Mouse (Mus musculus) bone marrow macrophage, adult 2 months (primary cell): ENCODE measurements around the gene Raver2. TPM values are rescaled to one million over a fixed set of nuclear protein-coding genes. Genes with fewer than 3 reads are reported as not detected.

ENCODE experiments used
- H3K27ac ChIP-seq: 2 replicates; pipeline ENCODE4 v1.5.1; 2012; ENCODE audit warnings: low read depth, low read length; ENCODE audit not compliant: insufficient read depth
- H3K4me1 ChIP-seq: 2 replicates; pipeline ENCODE4 v1.6.1; 2012; ENCODE audit warnings: low read length; ENCODE audit not compliant: control insufficient read depth, insufficient read depth
- H3K4me3 ChIP-seq: 2 replicates; pipeline ENCODE4 v1.5.1; 2012; ENCODE audit warnings: mild to moderate bottlenecking, low read length, moderate library complexity; ENCODE audit not compliant: insufficient read depth
- CTCF ChIP-seq: IDR thresholded peaks from 2 replicates; pipeline ENCODE4 v1.5.1; 2012; ENCODE audit warnings: low read depth, mild to moderate bottlenecking, low read length, moderate library complexity
- POLR2A ChIP-seq: IDR thresholded peaks from 2 replicates; pipeline ENCODE4 v1.6.1; 2012; ENCODE audit warnings: mild to moderate bottlenecking, low read depth, low read length, borderline replicate concordance
- polyA plus RNA-seq: library from polyadenylated mRNA; stranded (reverse); fragments of >200 nt; gene quantifications from 2 replicates; pipeline ENCODE4 v1.2.4, GENCODE M21; 2012; ENCODE audit not compliant: missing spikeins, insufficient read depth, insufficient read length

Gene Raver2
- polyA plus RNA-seq, 1 experiment: not detected

DNA sequence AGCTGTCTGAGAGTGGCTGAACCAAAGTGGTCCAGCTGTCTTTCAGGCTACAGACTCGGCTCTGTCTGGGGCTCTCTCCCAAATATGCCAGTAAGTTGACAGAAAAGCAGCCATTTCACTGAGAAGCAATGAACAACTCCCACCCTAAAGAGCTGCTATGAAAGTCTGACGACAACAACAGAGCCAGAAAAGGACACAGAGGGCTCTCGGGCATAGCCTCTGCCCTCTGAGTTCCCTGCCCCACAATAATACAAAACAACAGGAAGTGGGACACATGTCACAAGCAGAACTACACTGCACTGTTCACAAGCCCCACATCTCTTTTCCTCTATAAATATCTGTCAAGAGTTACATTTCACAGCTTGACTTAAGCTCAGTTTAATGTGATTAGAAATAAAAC, 116.4 kb downstream of the Raver2 start:
- TF ChIP-seq POLR2A: no peak
- no peak for TF ChIP-seq CTCF
- H3K4me1 ChIP-seq: peaks cover 38% of the 10 kb centered on the region
- H3K27ac ChIP-seq: peak overlapping the region; percentile 79
- H3K4me3 ChIP-seq: no peak overlapping the region

DNA sequence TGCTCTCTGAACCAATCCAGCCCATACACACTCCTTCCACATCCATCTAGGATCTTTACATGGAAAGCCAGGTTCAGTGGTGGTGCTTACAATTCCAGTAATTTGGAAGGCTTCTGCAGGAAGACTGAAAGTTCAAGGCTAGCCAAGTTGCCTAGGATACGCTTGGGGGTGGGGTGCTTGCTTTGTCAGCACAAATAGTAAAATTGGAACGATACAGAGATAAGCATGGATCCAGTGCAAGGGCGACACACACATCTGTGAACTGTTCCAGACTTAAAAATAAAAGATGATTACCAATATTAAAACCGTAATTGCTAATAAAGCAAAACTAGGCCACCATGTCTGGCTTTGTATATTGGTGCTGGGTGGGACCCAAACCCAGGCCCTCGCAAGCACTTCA, 117.8 kb downstream of the Raver2 start:
- Histone ChIP-seq H3K4me1 (peaks cover 38% of the 10 kb centered on the region), H3K27ac (no peak overlapping the region), H3K4me3 (no peak overlapping the region)
- TF ChIP-seq CTCF (no peak), POLR2A (no peak)

DNA sequence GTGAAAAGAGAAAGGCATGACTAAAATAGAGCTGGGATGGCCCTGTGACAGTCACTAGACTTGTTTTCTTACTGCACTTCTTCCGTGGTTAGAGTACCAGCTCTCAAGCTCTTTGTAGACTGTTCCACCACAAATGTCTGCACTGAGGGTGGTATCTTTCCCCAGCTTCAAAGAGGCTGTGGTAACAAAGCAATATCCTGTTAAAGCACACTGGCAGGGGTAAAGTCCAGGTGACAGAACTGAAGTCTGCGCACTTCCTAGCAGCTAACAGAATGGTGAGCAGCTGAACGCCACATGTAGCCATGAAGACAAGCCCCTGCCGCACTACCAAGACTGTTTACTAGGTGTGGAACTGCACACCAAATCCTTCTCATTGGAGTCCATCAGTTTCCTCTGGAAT, 118.6 kb downstream of the Raver2 start:
- no peak overlapping the region for H3K27ac ChIP-seq
- peaks cover 36% of the 10 kb centered on the region for H3K4me1 ChIP-seq
- no peak for TF ChIP-seq POLR2A
- TF ChIP-seq CTCF: no peak
- no peak overlapping the region for H3K4me3 ChIP-seq

DNA sequence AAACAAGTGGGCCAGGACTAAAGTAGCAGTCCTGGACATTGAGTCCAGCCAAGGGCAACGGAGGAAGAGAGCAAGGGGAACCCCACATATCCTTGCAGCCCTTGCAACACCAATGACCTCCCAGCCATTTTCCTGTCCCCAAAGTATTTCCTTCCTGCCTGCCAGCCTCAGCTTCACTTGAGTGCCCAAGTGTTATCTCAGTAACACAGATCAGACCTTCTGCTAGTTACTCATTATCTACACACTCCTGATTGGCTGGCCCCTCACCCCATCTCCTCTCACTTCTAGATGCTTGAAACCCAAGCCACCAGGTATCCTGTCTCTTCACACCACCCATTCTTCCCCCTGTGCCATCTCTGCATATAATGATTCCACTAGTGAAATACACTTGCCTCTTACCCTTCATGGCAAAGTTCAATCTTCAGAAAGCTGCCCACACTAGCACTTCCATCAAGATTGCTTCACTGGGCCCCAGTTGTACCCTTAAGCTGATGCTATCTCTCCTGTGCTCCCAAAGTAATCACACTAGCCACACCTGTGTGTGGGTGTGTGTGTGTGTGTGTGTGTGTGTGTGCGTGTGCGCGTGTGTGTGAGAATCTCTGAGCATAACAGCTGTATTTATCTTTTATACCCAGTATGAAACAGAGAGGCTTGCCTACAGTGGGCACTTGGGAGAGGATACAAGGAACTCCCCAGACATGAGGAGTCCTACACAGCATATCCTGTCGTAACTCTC, 123.6 kb downstream of the Raver2 start:
- Histone ChIP-seq H3K4me1 (peaks cover 14% of the 10 kb centered on the region), H3K27ac (no peak overlapping the region)

DNA sequence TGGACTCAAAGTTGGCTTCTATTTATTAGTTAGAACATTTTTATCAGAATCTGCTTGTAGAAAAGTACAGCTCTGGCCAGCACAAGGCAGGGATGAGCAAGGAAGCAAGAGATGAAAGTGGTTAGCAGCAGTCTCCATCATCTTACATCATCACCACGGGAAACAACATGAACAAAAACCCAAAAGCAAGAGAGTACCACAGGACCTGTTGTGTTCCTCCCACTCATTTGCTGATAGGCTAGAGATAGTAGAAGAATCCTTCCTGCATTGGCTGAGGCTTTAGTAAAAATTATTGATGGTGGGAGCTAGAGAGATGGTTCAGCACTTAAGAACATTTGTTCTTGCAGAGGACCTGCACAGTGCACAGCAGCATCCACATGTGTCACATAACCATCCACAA, 125.4 kb downstream of the Raver2 start:
- H3K27ac ChIP-seq: no peak overlapping the region
- no peak overlapping the region for H3K4me3 ChIP-seq
- TF ChIP-seq POLR2A (no peak), CTCF (no peak)
- peaks cover 27% of the 10 kb centered on the region for H3K4me1 ChIP-seq

More for the DNA sequence above, 123.6 kb downstream of the Raver2 start:
- no peak overlapping the region for H3K4me3 ChIP-seq
- no peak for TF ChIP-seq CTCF

DNA sequence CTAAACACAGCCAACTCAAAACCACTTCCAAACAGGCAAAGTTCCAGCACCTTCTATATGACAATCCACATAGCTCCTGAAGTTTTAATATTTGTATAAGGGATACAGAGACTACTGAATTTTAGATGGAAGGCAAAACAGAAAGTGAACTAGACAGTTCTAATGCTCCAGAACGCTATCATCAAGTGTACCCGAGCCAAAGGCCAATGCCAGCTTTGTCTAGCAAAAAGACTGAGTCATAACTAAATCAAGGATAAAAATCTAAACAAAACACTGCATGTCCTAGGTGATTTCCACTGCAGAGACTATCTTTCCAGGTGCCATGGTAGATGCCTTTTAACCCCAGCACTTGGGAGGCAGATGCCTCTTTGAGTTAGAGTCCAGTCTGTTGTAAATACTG, 127.6 kb downstream of the Raver2 start:
- Histone ChIP-seq H3K27ac (no peak overlapping the region), H3K4me3 (no peak overlapping the region), H3K4me1 (peaks cover 30% of the 10 kb centered on the region)
- TF ChIP-seq CTCF: no peak

DNA sequence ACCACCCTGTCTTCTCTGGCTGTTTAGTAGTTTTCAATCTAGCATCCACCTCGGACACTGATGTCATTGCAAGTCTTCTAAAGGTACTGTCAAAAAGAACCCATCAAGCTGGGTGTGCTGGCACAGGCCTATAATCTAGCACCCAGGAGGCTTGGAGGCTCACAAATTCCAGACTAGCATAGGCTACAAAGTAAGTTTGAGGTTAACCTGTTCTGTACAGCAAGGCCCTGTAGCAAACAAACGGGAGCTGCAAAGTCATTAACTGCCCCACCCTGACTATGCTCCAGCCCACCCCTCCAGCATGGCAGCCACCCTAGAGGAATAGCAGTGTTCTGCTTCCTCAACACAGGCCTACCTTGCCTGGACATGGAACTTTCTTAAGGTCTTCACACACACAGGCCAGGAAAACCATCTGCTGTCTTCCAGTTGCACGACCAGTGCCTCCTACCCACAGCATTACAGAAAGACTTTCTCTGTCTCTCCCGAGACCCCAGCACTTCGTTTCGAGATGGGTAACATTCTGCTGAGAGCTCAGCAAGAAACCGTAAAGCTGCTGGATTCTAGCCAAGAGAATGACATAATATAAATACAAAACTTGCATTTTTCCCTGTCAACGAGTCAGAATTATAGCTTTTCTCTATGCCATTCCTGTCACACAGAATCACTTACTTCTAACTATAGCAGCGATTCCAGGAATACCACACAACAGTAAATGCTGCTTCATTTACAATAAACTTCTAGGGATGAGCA, 128.8 kb downstream of the Raver2 start:
- H3K4me1 ChIP-seq: peaks cover 28% of the 10 kb centered on the region

DNA sequence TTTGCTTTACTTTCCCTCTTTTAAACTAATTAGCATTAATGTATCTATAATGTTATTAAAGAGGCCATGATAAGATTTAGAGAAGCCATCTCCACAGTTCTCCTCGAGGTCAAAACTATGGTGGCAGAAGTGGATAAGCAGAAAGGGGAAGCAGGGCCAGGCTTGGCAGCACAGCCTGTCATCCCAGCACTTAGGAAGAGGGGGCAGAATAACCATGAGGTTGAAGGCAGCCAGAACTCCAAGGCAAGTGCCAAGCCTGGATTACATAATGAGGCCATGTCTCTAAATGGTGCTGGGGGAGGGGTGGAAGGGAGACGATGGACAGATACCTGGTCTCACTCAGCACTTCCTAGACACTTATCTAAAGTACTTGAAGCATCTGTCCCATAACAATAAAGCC, 129.6 kb downstream of the Raver2 start:
- Histone ChIP-seq H3K27ac (no peak overlapping the region), H3K4me3 (no peak overlapping the region), H3K4me1 (peaks cover 32% of the 10 kb centered on the region)
- TF ChIP-seq CTCF: no peak
- no peak for TF ChIP-seq POLR2A

More for the DNA sequence above, 128.8 kb downstream of the Raver2 start:
- H3K4me3 ChIP-seq: no peak overlapping the region
- TF ChIP-seq CTCF (no peak), POLR2A (no peak)
- H3K27ac ChIP-seq: no peak overlapping the region

DNA sequence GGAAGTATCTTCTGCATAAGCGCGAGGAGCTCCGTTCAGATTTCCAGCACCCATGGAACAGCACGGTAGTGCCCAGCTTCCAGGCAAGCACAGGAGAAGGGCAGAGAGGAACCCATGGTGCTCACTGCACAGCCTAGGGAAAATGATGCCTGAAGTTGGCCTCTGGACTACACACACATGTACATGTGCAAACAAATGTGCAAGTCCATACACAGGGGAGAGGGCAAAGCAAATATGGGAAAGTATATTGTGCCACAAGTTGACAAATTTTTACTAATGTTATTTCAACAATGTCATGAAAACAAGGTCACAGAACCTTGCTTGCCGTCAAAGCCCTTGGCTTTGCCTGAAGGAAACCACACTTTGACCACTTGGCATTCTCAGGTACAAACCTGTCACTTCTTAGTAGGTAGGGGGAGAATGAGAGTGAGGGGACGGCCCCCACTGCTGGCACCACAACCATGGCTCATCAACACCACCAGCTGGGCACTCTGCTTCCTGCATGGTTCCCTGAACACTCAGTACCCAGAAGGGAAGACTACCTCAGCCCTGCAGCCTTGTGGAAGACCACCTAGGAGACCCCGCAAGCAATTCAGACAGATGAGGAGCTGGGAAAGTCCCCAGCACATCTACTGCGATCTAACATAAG, 130.8 kb downstream of the Raver2 start:
- TF ChIP-seq POLR2A (no peak), CTCF (no peak)
- Histone ChIP-seq H3K4me3 (no peak overlapping the region), H3K27ac (no peak overlapping the region), H3K4me1 (peaks cover 32% of the 10 kb centered on the region)

Other genes starting within 250 kb of the Raver2 start
- gene Gm10577, start 48.3 kb upstream of the Raver2 start, polyA plus RNA-seq: not detected in 2 replicates
- 108 and 127 TPM in 2 replicates for gene Jak1, start 196.3 kb downstream of the Raver2 start, polyA plus RNA-seq